Mouse (Mus musculus) central nervous system, embryonic 11.5 days (tissue): ENCODE results near the gene Ppp1r3d. TPM values are rescaled to one million over a fixed set of nuclear protein-coding genes. Genes with fewer than 3 reads are reported as not detected.

ENCODE experiments used
- polyA plus RNA-seq: library from polyadenylated mRNA; depleted of rRNA; stranded (reverse); fragments of >200 nt; gene quantifications from 2 replicates; pipeline ENCODE4 v1.2.3, GENCODE M21; 2012; rRNA removed

Ppp1r3d gene
- polyA plus RNA-seq, result 1.1 and 2.9 TPM in 2 replicates

GRCm38 (mm10) chr2:178414261-178415149 is at the start of gene Ppp1r3d, which contains the start of gene Fam217b:
TSS of gene Ppp1r3d (minus strand) at chr2:178414472.
TSS of gene Fam217b (plus strand) at chr2:178414524.

GRCm38 (mm10) chr2:178430231-178430630 is 16.0 kb upstream of the Ppp1r3d start, which contains the start of gene Cdh26:
TSS of gene Cdh26 (plus strand) at chr2:178430531.

GRCm38 (mm10) chr2:178407053-178407815 is 7.0 kb downstream of the Ppp1r3d start, which contains the start of gene Sycp2:
TSS of gene Sycp2 (minus strand) at chr2:178407685.

Other genes with a start within 250 kb of the Ppp1r3d start
- 0.05 and 0.35 TPM in 2 replicates for gene Sycp2, start 6.8 kb downstream of the Ppp1r3d start, polyA plus RNA-seq
- 1.4 and 4.1 TPM in 2 replicates for gene Fam217b, start 52 bp upstream of the Ppp1r3d start, polyA plus RNA-seq
- 0.04 and 0.27 TPM in 2 replicates for gene Cdh26, start 16.1 kb upstream of the Ppp1r3d start, polyA plus RNA-seq